Mouse (Mus musculus) midbrain, embryonic 15.5 days (tissue): ENCODE data around the gene Cdh20. TPM values are rescaled to one million over a fixed set of nuclear protein-coding genes. Genes with fewer than 3 reads are reported as not detected.

Experiments used
- ATAC-seq: fragments of 200-750 bp; cut with Nextera tagmentation; replicated peaks from 2 replicates; pipeline ENCODE4 v1.8.0; 2017; ENCODE audit warnings: moderate TSS enrichment
- H3K27ac ChIP-seq: fragments of 300-500 bp; sonication (generic); 2 replicates; pipeline ENCODE4 v1.5.1; 2015; ENCODE audit warnings: mild to moderate bottlenecking, inconsistent platforms
- H3K27me3 ChIP-seq: fragments of 300-500 bp; sonication (generic); replicated peaks from 2 replicates; pipeline ENCODE4 v1.6.1; 2015; ENCODE audit warnings: inconsistent platforms
- H3K36me3 ChIP-seq: fragments of 300-500 bp; sonication (generic); replicated peaks from 2 replicates; pipeline ENCODE4 v1.6.1; 2015; ENCODE audit warnings: inconsistent platforms
- H3K4me1 ChIP-seq: fragments of 300-500 bp; sonication (generic); 2 replicates; pipeline ENCODE4 v1.6.1; 2015; ENCODE audit warnings: inconsistent platforms
- H3K4me2 ChIP-seq: fragments of 300-500 bp; sonication (generic); 2 replicates; pipeline ENCODE4 v1.6.1; 2015; ENCODE audit warnings: inconsistent platforms, mild to moderate bottlenecking, moderate library complexity
- H3K4me3 ChIP-seq: fragments of 300-500 bp; sonication (generic); 2 replicates; pipeline ENCODE4 v1.5.1; 2015; ENCODE audit warnings: mild to moderate bottlenecking, inconsistent platforms
- H3K9ac ChIP-seq: fragments of 300-500 bp; sonication (generic); 2 replicates; pipeline ENCODE4 v1.6.1; 2015; ENCODE audit warnings: mild to moderate bottlenecking, inconsistent platforms
- H3K9me3 ChIP-seq: fragments of 300-500 bp; sonication (generic); 2 replicates; pipeline ENCODE4 v1.6.1; 2016; ENCODE audit warnings: inconsistent platforms
- WGBS: fragments of 180-500 bp; shearing (Covaris S2); methylation state at CpG from one replicate; pipeline ENCODE4 v1.1.7; 2015; ENCODE audit warnings: mixed read lengths; 5-methylcytosine and 5-hydroxymethylcytosine counted together
- polyA plus RNA-seq: library from polyadenylated mRNA; unstranded; fragments of >200 nt; fragmentation: Nextera tagmentation; extraction: Ambion mirVana; gene quantifications from 2 replicates; pipeline ENCODE4 v1.2.1, GENCODE M21; 2015

Gene Cdh20
- polyA plus RNA-seq, 1 experiment from 2014 or later, result 2.6 TPM

DNA sequence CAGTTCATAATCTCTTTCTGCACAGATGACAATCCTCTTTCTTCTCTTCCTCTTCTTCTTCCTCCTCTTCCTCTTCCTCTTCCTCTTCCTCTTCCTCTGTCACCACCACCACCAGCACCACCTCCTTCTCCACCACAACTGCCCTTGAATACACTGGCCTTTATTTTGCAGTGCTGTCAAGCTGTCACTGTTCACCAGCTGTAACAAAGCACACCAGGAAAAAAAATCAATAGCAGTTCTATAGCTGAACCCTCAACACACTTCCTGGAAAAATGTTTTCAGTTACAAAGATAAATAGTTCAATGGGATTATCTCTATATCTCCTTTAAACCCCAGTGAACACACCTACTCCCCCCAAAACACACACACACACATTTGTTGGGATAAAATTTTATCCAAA lies 224.1 kb downstream of the Cdh20 start:
- Histone ChIP-seq H3K9me3 (no peaks in the 10 kb centered on the region), H3K9ac (no peak overlapping the region), H3K4me3 (no peak overlapping the region), H3K27me3 (no peaks in the 10 kb centered on the region), H3K4me2 (no peak overlapping the region), H3K27ac (no peak overlapping the region), H3K36me3 (no peaks in the 10 kb centered on the region), H3K4me1 (peaks cover 6% of the 10 kb centered on the region)
- ATAC-seq, result no peak

DNA sequence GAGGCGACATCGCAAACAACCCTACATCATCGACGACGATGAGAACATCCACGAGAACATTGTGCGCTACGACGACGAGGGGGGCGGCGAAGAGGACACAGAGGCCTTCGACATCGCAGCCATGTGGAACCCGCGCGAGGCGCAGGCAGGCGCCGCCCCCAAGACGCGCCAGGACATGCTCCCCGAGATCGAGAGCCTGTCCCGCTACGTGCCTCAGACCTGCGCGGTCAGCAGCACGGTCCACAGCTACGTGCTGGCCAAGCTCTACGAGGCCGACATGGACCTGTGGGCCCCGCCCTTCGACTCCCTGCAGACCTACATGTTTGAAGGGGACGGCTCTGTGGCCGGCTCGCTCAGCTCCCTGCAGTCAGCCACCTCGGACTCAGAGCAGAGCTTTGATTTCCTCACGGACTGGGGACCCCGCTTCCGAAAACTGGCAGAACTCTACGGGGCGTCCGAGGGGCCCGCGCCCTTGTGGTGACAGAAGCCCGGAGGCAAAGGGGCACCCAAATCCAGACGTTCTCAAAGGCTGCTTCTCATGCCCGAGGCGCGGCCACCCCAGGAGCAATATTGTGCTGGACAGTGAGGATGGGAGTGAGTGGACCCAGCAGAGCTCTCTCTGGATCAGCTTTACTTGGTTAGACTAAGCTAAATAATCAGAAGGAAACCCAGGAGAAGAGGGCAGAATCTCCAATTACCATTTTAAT lies 225.7 kb downstream of the Cdh20 start:
- peak; percentile 92 for ATAC-seq
- Histone ChIP-seq H3K4me3 (peak overlapping the region; percentile 47), H3K4me2 (peak overlapping the region; percentile 79), H3K9ac (peak overlapping the region; percentile 53), H3K27ac (no peak overlapping the region), H3K4me1 (peaks cover 6% of the 10 kb centered on the region), H3K27me3 (no peaks in the 10 kb centered on the region), H3K36me3 (no peaks in the 10 kb centered on the region), H3K9me3 (no peaks in the 10 kb centered on the region)
- 14% methylated on average over 51 of the region's 51 CpGs for WGBS

DNA sequence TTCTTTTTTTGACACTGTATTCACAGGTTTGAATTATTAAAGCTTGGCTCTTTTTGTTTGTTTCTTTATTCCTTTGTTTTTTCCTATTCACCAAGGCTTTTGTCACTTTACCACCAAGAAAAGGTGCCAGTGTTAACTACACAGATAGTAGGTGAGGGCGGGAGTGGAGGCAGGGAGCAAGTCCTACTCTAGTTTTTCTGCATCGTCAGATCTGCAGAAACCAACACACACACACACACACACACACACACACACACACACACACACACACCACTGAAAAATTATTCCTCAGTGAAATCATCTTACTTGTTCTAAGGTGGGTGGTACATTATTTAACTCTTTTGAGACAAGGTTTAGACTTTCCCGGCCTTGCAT lies 226.3 kb downstream of the Cdh20 start:
- 54% methylated on average over 3 of the region's 3 CpGs for WGBS
- ATAC-seq, result peak; percentile 59
- H3K9me3 ChIP-seq, result no peaks in the 10 kb centered on the region
- peak overlapping the region; percentile 79 for H3K4me2 ChIP-seq
- H3K27me3 ChIP-seq, result no peaks in the 10 kb centered on the region
- peaks cover 6% of the 10 kb centered on the region for H3K4me1 ChIP-seq
- no peak overlapping the region for H3K27ac ChIP-seq
- no peak overlapping the region; the same call in 1 of the 2 replicates for H3K4me3 ChIP-seq
- no peaks in the 10 kb centered on the region for H3K36me3 ChIP-seq
- no peak overlapping the region for H3K9ac ChIP-seq

DNA sequence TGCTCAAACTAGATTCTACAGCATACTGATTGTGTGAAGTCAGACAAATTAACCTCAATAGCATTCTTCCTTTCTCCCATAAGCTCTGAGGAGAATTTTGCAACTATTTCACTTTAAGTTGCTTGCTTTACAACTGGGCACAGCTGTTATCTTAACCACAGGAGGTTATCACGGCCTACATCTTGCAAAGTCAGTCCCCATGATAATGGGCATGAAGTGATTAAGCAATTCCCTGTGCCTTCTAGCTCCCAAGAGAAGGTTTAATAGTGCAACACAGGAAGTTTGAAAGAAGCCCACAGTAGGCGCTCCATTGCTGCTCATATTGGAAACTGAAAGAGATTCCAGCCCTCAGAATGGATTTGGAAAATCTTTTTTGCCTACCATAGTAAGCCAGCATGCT lies 229.5 kb downstream of the Cdh20 start:
- Histone ChIP-seq H3K27me3 (no peaks in the 10 kb centered on the region), H3K4me1 (peaks cover 6% of the 10 kb centered on the region), H3K4me2 (no peak overlapping the region), H3K9me3 (no peaks in the 10 kb centered on the region), H3K36me3 (no peaks in the 10 kb centered on the region), H3K9ac (no peak overlapping the region), H3K4me3 (no peak overlapping the region), H3K27ac (no peak overlapping the region)
- WGBS, result 73% methylated on average over 2 of the region's 2 CpGs
- ATAC-seq, result no peak

DNA sequence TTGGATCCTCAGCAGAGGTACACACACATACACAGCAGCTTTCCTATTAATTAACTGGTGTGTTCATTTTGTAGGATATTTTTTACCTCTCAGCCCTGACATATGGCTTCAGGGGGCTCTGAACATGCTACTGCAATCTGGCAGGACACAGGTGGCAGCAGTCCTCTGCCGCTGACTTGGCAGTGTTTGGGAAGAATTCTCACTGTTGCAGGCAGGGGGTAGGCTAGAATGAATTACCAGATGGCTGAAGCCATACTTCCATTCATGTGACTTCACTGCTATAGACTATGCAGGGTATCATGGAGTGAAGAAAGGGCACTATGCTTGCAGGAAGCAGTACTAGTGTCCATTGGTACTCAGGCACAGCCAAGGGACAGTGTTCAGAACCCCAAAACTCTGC lies 233.8 kb downstream of the Cdh20 start:
- no peaks in the 10 kb centered on the region for H3K36me3 ChIP-seq
- H3K9me3 ChIP-seq, result no peaks in the 10 kb centered on the region
- no peaks in the 10 kb centered on the region for H3K27me3 ChIP-seq
- H3K4me1 ChIP-seq, result no peaks in the 10 kb centered on the region
- ATAC-seq, result no peak
- no peak overlapping the region for H3K9ac ChIP-seq
- WGBS, result 63% methylated on average over 1 of the region's 1 CpGs
- no peak overlapping the region for H3K4me2 ChIP-seq
- H3K4me3 ChIP-seq, result no peak overlapping the region
- no peak overlapping the region for H3K27ac ChIP-seq

DNA sequence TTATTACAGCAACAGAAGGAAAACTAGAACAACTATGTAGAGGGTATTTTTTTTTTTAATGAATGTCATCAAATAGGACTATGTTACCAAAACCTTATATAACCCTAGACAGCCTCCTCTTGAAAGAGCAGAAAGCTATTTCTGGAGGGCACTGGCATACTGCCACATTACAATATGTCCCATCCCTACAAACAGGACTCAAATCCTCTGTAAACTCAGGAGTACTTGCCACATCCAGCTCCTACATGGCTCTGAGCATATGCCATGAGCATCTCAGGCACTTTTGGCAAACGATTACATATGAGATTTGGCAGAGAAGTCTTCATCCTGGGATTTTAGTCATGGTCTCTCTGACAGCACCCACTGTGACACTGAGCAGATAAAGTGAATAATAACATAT lies 235.5 kb downstream of the Cdh20 start:
- Histone ChIP-seq H3K27me3 (no peaks in the 10 kb centered on the region), H3K4me3 (no peak overlapping the region), H3K4me1 (no peaks in the 10 kb centered on the region), H3K4me2 (no peak overlapping the region), H3K9ac (no peak overlapping the region), H3K36me3 (no peaks in the 10 kb centered on the region), H3K9me3 (no peaks in the 10 kb centered on the region), H3K27ac (no peak overlapping the region)
- ATAC-seq, result no peak
- 80% methylated on average over 1 of the region's 1 CpGs for WGBS

DNA sequence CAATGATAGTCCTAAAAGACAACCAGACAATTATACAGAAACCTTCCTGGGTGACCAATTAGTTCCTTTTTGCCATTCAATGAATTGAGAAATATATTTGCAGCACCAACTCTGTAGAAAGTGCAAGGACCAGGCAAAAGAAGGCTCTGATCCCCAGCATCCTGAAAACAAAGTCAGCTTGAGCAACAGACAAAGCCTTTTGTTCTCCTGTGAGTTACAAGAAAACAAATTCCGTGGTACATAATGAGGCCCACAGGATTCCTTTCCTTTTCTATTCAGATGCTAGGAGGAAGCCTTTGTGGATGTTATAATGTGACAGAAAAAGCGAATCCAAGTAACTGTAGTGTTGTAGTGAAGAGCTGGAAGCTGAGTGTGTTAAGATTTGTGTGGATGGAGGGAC lies 244.3 kb downstream of the Cdh20 start:
- Histone ChIP-seq H3K27me3 (no peaks in the 10 kb centered on the region), H3K36me3 (no peaks in the 10 kb centered on the region), H3K27ac (no peak overlapping the region), H3K9me3 (no peaks in the 10 kb centered on the region), H3K4me1 (no peaks in the 10 kb centered on the region), H3K9ac (no peak overlapping the region), H3K4me2 (no peak overlapping the region), H3K4me3 (no peak overlapping the region)
- no peak for ATAC-seq
- 2% methylated on average over 2 of the region's 2 CpGs for WGBS

- ATAC-seq, result no peak
- Histone ChIP-seq H3K9ac (no peak overlapping the region), H3K27me3 (no peaks in the 10 kb centered on the region), H3K4me1 (no peaks in the 10 kb centered on the region), H3K4me3 (no peak overlapping the region), H3K9me3 (no peaks in the 10 kb centered on the region), H3K4me2 (no peak overlapping the region), H3K27ac (no peak overlapping the region), H3K36me3 (no peaks in the 10 kb centered on the region)
- 62% methylated on average over 1 of the region's 1 CpGs for WGBS
These were observed 245.0 kb downstream of the Cdh20 start for GRCm38 (mm10) chr1:105013291-105013690.

GRCm38 (mm10) chr1:105041668-105042067 lies 273.3 kb downstream of the Cdh20 start:
- Histone ChIP-seq H3K4me1 (no peaks in the 10 kb centered on the region), H3K9ac (no peak overlapping the region), H3K27ac (no peak overlapping the region), H3K27me3 (no peaks in the 10 kb centered on the region), H3K36me3 (no peaks in the 10 kb centered on the region), H3K4me3 (no peak overlapping the region), H3K4me2 (no peak overlapping the region), H3K9me3 (no peaks in the 10 kb centered on the region)
- WGBS, result 91% methylated on average over 3 of the region's 3 CpGs
- ATAC-seq, result no peak
